Mouse (Mus musculus): Measurements from ENCODE around the gene Olfr812. TPM values are rescaled to one million over a fixed set of nuclear protein-coding genes. Genes with fewer than 3 reads are reported as not detected.

Gene Olfr812
- polyA plus RNA-seq, 1 experiment, result not detected

DNA sequence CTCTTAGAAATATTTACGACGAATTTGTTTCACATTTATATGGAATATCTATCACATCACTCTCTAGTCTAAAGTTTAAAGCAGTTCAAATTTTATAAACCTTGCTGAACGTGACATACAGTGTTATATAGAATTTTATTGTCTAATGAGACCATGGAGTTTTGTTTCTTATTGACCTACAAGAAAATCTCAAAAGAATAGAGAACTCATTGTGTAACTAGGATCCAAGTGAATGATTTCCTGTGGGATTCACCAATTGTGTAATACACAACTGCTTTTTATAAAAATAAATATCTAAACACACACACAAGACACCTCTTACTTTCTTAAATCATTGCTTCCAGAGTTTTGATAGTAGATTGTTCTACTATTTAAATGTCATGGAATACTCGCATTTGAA lies 41.6 kb downstream of the Olfr812 start, which contains the start of gene Olfr811:
TSS of gene Olfr811 (minus strand) at position 101 of the 400 bp plus-strand sequence.
- TF ChIP-seq CTCF (IDR thresholded peaks at IDR 0.05; ENCODE audit: low read depth, low read length) (no peak), POLR2A (IDR thresholded peaks at IDR 0.05; ENCODE audit: insufficient read depth, low read length) (no peak), EP300 (IDR thresholded peaks at IDR 0.05; ENCODE audit: insufficient read depth, low read depth, low read length) (no peak)
- no peaks in the 10 kb centered on the region for H3K9me3 ChIP-seq (replicated peaks; ENCODE audit: control insufficient read depth, insufficient read depth, low read length, poor library complexity, severe bottlenecking)
- no peak within 1 kb of the TSS for H3K4me3 ChIP-seq (ENCODE audit: low read depth, low read length)
- no peaks in the 10 kb centered on the region for H3K4me1 ChIP-seq (ENCODE audit: control insufficient read depth, insufficient read depth, low read length)
- no peak within 1 kb of the TSS for H3K9ac ChIP-seq (ENCODE audit: low read depth, poor library complexity, severe bottlenecking)
- H3K36me3 ChIP-seq (ENCODE audit: control insufficient read depth, insufficient read depth, low read length, poor library complexity, severe bottlenecking), result no peaks in the 10 kb centered on the region
- no peaks in the 10 kb centered on the region for H3K27me3 ChIP-seq (ENCODE audit: control insufficient read depth, insufficient read depth, low read length, poor library complexity, severe bottlenecking)
- no peak within 1 kb of the TSS for H3K27ac ChIP-seq (ENCODE audit: insufficient read depth, low read length)

DNA sequence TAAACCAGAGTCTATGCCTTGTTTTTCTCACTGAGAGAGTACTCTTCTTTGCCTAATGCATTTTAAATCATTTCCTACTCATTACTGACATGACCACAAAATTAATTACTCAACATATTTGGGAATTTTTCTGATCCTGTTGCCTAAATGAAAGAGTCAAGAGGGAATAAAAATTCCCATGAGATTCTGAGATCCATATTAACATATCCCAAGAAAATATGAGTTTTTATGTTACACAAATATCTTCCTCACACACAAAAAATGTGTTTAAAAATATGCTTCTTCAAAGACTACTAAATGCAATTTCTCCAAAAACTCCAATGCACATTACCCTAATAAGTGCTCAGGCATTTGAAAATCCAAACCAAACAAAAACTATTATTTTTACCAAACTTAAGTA lies 51.1 kb downstream of the Olfr812 start, which contains the start of gene Olfr810:
TSS of gene Olfr810 (minus strand) at position 101 of the 400 bp plus-strand sequence.
- Histone ChIP-seq H3K27ac (ENCODE audit: insufficient read depth, low read length) (no peak within 1 kb of the TSS), H3K4me3 (ENCODE audit: low read depth, low read length) (no peak within 1 kb of the TSS), H3K4me1 (ENCODE audit: control insufficient read depth, insufficient read depth, low read length) (no peaks in the 10 kb centered on the region), H3K9me3 (replicated peaks; ENCODE audit: control insufficient read depth, insufficient read depth, low read length, poor library complexity, severe bottlenecking) (no peaks in the 10 kb centered on the region), H3K27me3 (ENCODE audit: control insufficient read depth, insufficient read depth, low read length, poor library complexity, severe bottlenecking) (no peaks in the 10 kb centered on the region), H3K36me3 (ENCODE audit: control insufficient read depth, insufficient read depth, low read length, poor library complexity, severe bottlenecking) (no peaks in the 10 kb centered on the region), H3K9ac (ENCODE audit: low read depth, poor library complexity, severe bottlenecking) (no peak within 1 kb of the TSS)
- TF ChIP-seq POLR2A (IDR thresholded peaks at IDR 0.05; ENCODE audit: insufficient read depth, low read length), result no peak
- no peak for TF ChIP-seq EP300 (IDR thresholded peaks at IDR 0.05; ENCODE audit: insufficient read depth, low read depth, low read length)
- TF ChIP-seq CTCF (IDR thresholded peaks at IDR 0.05; ENCODE audit: low read depth, low read length), result no peak

Other genes starting within 250 kb of the Olfr812 start
- gene Olfr796, start 233.5 kb downstream of the Olfr812 start, polyA plus RNA-seq (2011; ENCODE audit: insufficient read depth, insufficient read length, low read depth, missing spikeins), result 0.24 TPM in 1 of 2 replicates, not detected in the other
- gene Olfr798, start 218.2 kb downstream of the Olfr812 start, polyA plus RNA-seq (2011; ENCODE audit: insufficient read depth, insufficient read length, low read depth, missing spikeins), result not detected in 2 replicates
- gene Olfr799, start 208.6 kb downstream of the Olfr812 start, polyA plus RNA-seq (2011; ENCODE audit: insufficient read depth, insufficient read length, low read depth, missing spikeins), result not detected in 2 replicates
- not detected in 2 replicates for gene Olfr800, start 188.4 kb downstream of the Olfr812 start, polyA plus RNA-seq (2011; ENCODE audit: insufficient read depth, insufficient read length, low read depth, missing spikeins)
- gene Olfr801, start 172.2 kb downstream of the Olfr812 start, polyA plus RNA-seq (2011; ENCODE audit: insufficient read depth, insufficient read length, low read depth, missing spikeins), result not detected in 2 replicates
- gene Olfr802, start 157.9 kb downstream of the Olfr812 start, polyA plus RNA-seq (2011; ENCODE audit: insufficient read depth, insufficient read length, low read depth, missing spikeins), result not detected in 2 replicates
- not detected in 2 replicates for gene Olfr803, start 151.8 kb downstream of the Olfr812 start, polyA plus RNA-seq (2011; ENCODE audit: insufficient read depth, insufficient read length, low read depth, missing spikeins)
- gene Olfr804, start 142.9 kb downstream of the Olfr812 start, polyA plus RNA-seq (2011; ENCODE audit: insufficient read depth, insufficient read length, low read depth, missing spikeins), result not detected in 2 replicates
- not detected in 2 replicates for gene Olfr805, start 116.7 kb downstream of the Olfr812 start, polyA plus RNA-seq (2011; ENCODE audit: insufficient read depth, insufficient read length, low read depth, missing spikeins)
- not detected in 2 replicates for gene Olfr806, start 104.2 kb downstream of the Olfr812 start, polyA plus RNA-seq (2011; ENCODE audit: insufficient read depth, insufficient read length, low read depth, missing spikeins)
- not detected in 2 replicates for gene Olfr807, start 88.3 kb downstream of the Olfr812 start, polyA plus RNA-seq (2011; ENCODE audit: insufficient read depth, insufficient read length, low read depth, missing spikeins)
- gene Olfr808, start 80.6 kb downstream of the Olfr812 start, polyA plus RNA-seq (2011; ENCODE audit: insufficient read depth, insufficient read length, low read depth, missing spikeins), result not detected in 2 replicates
- gene Olfr809, start 71.5 kb downstream of the Olfr812 start, polyA plus RNA-seq (2011; ENCODE audit: insufficient read depth, insufficient read length, low read depth, missing spikeins), result not detected in 2 replicates
- gene Olfr810, start 51.2 kb downstream of the Olfr812 start, polyA plus RNA-seq (2011; ENCODE audit: insufficient read depth, insufficient read length, low read depth, missing spikeins), result not detected in 2 replicates
- not detected in 2 replicates for gene Olfr811, start 41.7 kb downstream of the Olfr812 start, polyA plus RNA-seq (2011; ENCODE audit: insufficient read depth, insufficient read length, low read depth, missing spikeins)
- gene Olfr813, start 9.3 kb upstream of the Olfr812 start, polyA plus RNA-seq (2011; ENCODE audit: insufficient read depth, insufficient read length, low read depth, missing spikeins), result not detected in 2 replicates
- gene Olfr814, start 33.8 kb upstream of the Olfr812 start, polyA plus RNA-seq (2011; ENCODE audit: insufficient read depth, insufficient read length, low read depth, missing spikeins), result 0.40 TPM in 1 of 2 replicates, not detected in the other
- gene Olfr815, start 59.8 kb upstream of the Olfr812 start, polyA plus RNA-seq (2011; ENCODE audit: insufficient read depth, insufficient read length, low read depth, missing spikeins), result not detected in 2 replicates
- gene Olfr816, start 69.5 kb upstream of the Olfr812 start, polyA plus RNA-seq (2011; ENCODE audit: insufficient read depth, insufficient read length, low read depth, missing spikeins), result not detected in 2 replicates
- gene Olfr818, start 103.0 kb upstream of the Olfr812 start, polyA plus RNA-seq (2011; ENCODE audit: insufficient read depth, insufficient read length, low read depth, missing spikeins), result not detected in 2 replicates
- not detected in 2 replicates for gene Olfr819, start 121.2 kb upstream of the Olfr812 start, polyA plus RNA-seq (2011; ENCODE audit: insufficient read depth, insufficient read length, low read depth, missing spikeins)
- not detected in 2 replicates for gene Olfr247, start 130.0 kb upstream of the Olfr812 start, polyA plus RNA-seq (2011; ENCODE audit: insufficient read depth, insufficient read length, low read depth, missing spikeins)
- gene Gm10310, start 139.0 kb upstream of the Olfr812 start, polyA plus RNA-seq (2011; ENCODE audit: insufficient read depth, insufficient read length, low read depth, missing spikeins), result not detected in 2 replicates
- not detected in 2 replicates for gene Olfr820, start 166.5 kb upstream of the Olfr812 start, polyA plus RNA-seq (2011; ENCODE audit: insufficient read depth, insufficient read length, low read depth, missing spikeins)
- not detected in 2 replicates for gene Olfr821, start 184.3 kb upstream of the Olfr812 start, polyA plus RNA-seq (2011; ENCODE audit: insufficient read depth, insufficient read length, low read depth, missing spikeins)
- not detected in 2 replicates for gene Olfr822, start 225.1 kb upstream of the Olfr812 start, polyA plus RNA-seq (2011; ENCODE audit: insufficient read depth, insufficient read length, low read depth, missing spikeins)

Measured in ES-Bruce4 (cell line).